Mouse (Mus musculus) lung, postnatal 0 days (tissue): ENCODE data around the gene Lgi1. TPM values are rescaled to one million over a fixed set of nuclear protein-coding genes. Genes with fewer than 3 reads are reported as not detected.

Source experiments
- ATAC-seq: fragments of 200-750 bp; cut with Nextera tagmentation; 2 replicates; pipeline ENCODE4 v1.8.0; 2017; ENCODE audit warnings: moderate library complexity
- DNase-seq: peaks from one replicate; pipeline ENCODE4 v3.0.0-alpha.2; 2016; ENCODE audit warnings: low spot score
- H3K27ac ChIP-seq: fragments of 300-500 bp; sonication (generic); 2 replicates; pipeline ENCODE4 v1.5.1; 2014; ENCODE audit warnings: antibody characterized with exemption, mild to moderate bottlenecking, low read length, mixed read lengths
- H3K27me3 ChIP-seq: fragments of 300-500 bp; sonication (generic); replicated peaks from 2 replicates; pipeline ENCODE4 v1.6.1; 2014; ENCODE audit warnings: low read length, mixed read lengths; ENCODE audit not compliant: insufficient read depth
- H3K36me3 ChIP-seq: fragments of 300-500 bp; sonication (generic); 2 replicates; pipeline ENCODE4 v1.6.1; 2014; ENCODE audit warnings: low read length, mixed read lengths; ENCODE audit not compliant: insufficient read depth
- H3K4me1 ChIP-seq: fragments of 300-500 bp; sonication (generic); 2 replicates; pipeline ENCODE4 v1.6.1; 2014; ENCODE audit warnings: antibody characterized with exemption, low read depth, low read length, mixed read lengths; ENCODE audit not compliant: insufficient read depth
- H3K4me2 ChIP-seq: fragments of 300-500 bp; sonication (generic); replicated peaks from 2 replicates; pipeline ENCODE4 v1.6.1; 2014; ENCODE audit warnings: low read depth, mild to moderate bottlenecking, low read length, moderate library complexity, mixed read lengths
- H3K4me3 ChIP-seq: fragments of 300-500 bp; sonication (generic); 2 replicates; pipeline ENCODE4 v1.5.1; 2014; ENCODE audit warnings: low read depth, low read length
- H3K9ac ChIP-seq: fragments of 300-500 bp; sonication (generic); replicated peaks from 2 replicates; pipeline ENCODE4 v1.6.1; 2014; ENCODE audit warnings: low read depth, mild to moderate bottlenecking
- H3K9me3 ChIP-seq: fragments of 300-500 bp; sonication (generic); 2 replicates; pipeline ENCODE4 v1.6.1; 2016; ENCODE audit warnings: low read length, mixed read lengths
- CTCF ChIP-seq: IDR thresholded peaks from 2 replicates; pipeline ENCODE4 v1.5.1; 2016; ENCODE audit warnings: antibody characterized with exemption, mild to moderate bottlenecking
- EP300 ChIP-seq: IDR thresholded peaks from 2 replicates; pipeline ENCODE4 v1.6.1; 2016; ENCODE audit warnings: antibody characterized with exemption, mild to moderate bottlenecking, control low read depth
- WGBS: fragments of 180-500 bp; shearing (Covaris S2); extraction: QIAGEN DNeasy Blood & Tissue Kit; methylation state at CpG from one replicate; pipeline ENCODE4 v1.1.7; 2014; 5-methylcytosine and 5-hydroxymethylcytosine counted together
- polyA plus RNA-seq: library from polyadenylated mRNA; unstranded; fragments of >200 nt; fragmentation: Nextera tagmentation; extraction: Ambion mirVana; gene quantifications from 2 replicates; pipeline ENCODE4 v1.2.1, GENCODE M21; 2015

The Lgi1 gene
- polyA plus RNA-seq, 1 experiment from 2014 or later: 0.07 TPM

DNA sequence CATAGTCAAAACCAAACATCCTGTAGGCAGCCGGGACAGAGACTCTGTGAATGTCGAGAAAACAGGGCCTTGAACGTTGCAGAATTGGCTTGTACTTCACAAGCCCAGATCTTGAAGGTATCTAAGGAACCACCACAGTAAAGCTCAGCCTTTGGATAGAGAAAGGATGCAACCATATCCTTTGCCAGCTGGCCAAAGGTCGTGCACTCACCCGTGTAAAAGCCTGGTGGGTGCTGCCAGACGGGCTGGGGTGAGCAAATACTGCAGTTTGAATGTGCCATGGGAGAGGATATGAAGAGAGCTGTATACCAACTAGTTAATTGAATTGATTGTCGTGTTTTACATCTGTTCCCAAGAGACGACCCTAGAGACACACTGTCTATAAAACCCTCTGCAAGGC is 32.2 kb upstream of the Lgi1 start:
- H3K9me3 ChIP-seq: no peaks in the 10 kb centered on the region
- no peak overlapping the region for H3K27ac ChIP-seq
- H3K27me3 ChIP-seq: no peaks in the 10 kb centered on the region
- WGBS: 46% methylated on average over 8 of the region's 8 CpGs
- no peak overlapping the region for H3K4me2 ChIP-seq
- H3K4me3 ChIP-seq: no peak overlapping the region
- H3K9ac ChIP-seq: no peak overlapping the region
- DNase-seq (no peak), ATAC-seq (no peak)
- no peaks in the 10 kb centered on the region for H3K36me3 ChIP-seq
- no peaks in the 10 kb centered on the region for H3K4me1 ChIP-seq
- no peak for TF ChIP-seq EP300

DNA sequence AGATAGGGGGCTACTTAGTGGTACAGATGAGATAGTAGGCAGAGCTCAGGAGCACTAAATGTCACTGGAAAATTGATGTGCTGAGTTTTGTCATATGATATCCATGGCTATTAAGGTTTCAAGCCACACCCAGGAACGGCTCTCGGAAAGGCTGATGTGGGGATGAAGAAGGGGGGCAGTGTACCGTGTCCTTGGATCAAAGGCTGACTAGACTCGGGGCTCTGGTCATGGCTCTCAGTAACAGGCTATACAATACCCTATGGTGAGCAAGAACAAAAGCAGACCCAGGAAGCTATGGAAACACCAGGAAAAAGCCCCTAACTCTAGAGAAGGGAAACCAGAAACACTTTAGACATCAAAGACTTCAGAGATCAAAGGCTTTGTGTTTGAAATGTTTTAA is 31.8 kb upstream of the Lgi1 start:
- no peaks in the 10 kb centered on the region for H3K36me3 ChIP-seq
- no peak overlapping the region for H3K4me3 ChIP-seq
- no peaks in the 10 kb centered on the region for H3K4me1 ChIP-seq
- no peaks in the 10 kb centered on the region for H3K9me3 ChIP-seq
- H3K27ac ChIP-seq: no peak overlapping the region
- ATAC-seq (no peak), DNase-seq (no peak)
- 11% methylated on average over 4 of the region's 4 CpGs for WGBS
- no peaks in the 10 kb centered on the region for H3K27me3 ChIP-seq
- H3K4me2 ChIP-seq: no peak overlapping the region
- no peak overlapping the region for H3K9ac ChIP-seq
- TF ChIP-seq CTCF (no peak), EP300 (no peak)

DNA sequence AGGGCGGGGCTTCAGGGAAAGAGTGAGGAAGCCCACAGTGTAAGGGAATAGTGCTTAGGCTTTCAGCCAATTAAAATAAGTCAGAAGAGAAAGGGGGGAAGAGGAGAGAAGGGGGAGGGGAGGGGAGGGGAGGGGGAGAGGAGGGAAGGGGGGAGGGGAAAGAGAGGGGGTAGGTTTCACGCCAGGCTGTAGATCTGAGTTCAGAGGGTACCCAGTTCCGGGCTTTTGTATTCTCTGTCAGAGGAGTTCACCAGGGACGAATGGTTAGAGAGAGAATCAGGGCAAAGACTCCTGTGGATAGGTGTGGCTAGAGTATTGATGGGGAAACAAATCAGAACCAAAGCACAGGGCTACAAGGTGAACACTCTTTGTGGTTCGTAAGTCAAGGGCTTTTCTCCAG is 27.8 kb upstream of the Lgi1 start:
- no peak overlapping the region for H3K9ac ChIP-seq
- no peak overlapping the region for H3K4me2 ChIP-seq
- no peak for DNase-seq
- H3K4me1 ChIP-seq: no peaks in the 10 kb centered on the region
- ATAC-seq: no peak
- H3K27ac ChIP-seq: no peak overlapping the region
- no peak for TF ChIP-seq CTCF
- TF ChIP-seq EP300: no peak
- H3K27me3 ChIP-seq: no peaks in the 10 kb centered on the region
- no peaks in the 10 kb centered on the region for H3K9me3 ChIP-seq
- 65% methylated on average over 5 of the region's 5 CpGs for WGBS
- no peak overlapping the region for H3K4me3 ChIP-seq
- no peaks in the 10 kb centered on the region for H3K36me3 ChIP-seq

DNA sequence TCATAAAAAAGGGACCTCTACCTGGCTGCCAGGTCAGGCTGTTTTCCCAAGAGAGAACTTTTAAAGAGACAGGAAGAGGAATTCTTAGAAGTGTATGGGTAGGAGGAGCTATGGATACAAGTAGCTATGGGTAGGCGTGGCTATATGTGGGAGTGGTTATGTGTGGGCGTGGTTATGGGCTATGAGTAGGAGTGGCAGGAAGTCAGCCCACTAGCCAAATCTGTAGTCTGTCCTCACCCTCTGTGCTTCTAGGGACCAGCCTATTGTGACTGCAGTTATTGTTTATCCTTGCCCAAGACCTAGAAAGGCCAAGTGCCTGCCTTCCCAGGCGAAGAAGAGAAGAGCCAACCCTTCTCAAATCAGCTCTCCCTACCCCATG is 26.5 kb upstream of the Lgi1 start:
- no peak overlapping the region for H3K4me3 ChIP-seq
- H3K9ac ChIP-seq: no peak overlapping the region
- DNase-seq: peak; percentile 12
- no peak for TF ChIP-seq CTCF
- TF ChIP-seq EP300: no peak
- H3K27me3 ChIP-seq: no peaks in the 10 kb centered on the region
- peak; percentile 44 for ATAC-seq
- H3K9me3 ChIP-seq: no peaks in the 10 kb centered on the region
- no peaks in the 10 kb centered on the region for H3K4me1 ChIP-seq
- H3K36me3 ChIP-seq: no peaks in the 10 kb centered on the region
- H3K27ac ChIP-seq: no peak overlapping the region
- H3K4me2 ChIP-seq: no peak overlapping the region
- 33% methylated on average over 3 of the region's 3 CpGs for WGBS

DNA sequence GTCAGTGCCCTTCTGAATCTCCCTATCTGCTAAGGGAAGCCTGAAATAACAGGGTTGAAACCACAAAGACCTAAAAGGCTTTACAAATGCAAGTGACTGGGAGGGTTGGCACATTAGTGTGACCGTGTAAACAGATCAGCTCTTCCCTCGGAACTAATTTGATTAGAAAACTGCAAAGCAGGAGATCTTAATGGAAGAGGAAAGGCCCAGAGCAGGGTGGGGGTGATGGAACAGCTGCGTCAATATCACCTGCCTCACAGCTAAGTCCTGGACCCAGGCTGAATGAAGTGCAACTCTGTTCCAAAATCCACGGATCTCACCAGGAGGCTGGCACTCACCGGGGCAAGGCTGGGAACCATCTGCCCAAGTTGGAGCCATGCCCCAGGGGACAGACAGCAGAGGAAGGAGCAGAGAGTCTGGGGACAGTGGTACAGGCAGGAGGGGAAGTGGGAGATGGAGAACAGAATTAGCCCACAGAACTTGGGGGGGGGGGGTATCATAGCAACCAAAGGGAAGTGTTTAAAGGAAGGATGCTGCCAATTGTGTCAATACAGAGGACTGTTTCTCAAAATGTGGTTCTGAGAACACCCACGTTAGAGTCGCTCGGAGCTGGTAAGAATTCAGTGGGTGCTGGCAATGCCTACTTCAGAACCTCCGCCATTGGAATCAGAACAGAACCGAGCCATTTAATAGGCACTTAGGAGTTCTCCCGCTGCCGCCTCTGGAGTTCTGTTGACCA is 26.0 kb upstream of the Lgi1 start:
- Histone ChIP-seq H3K36me3 (no peaks in the 10 kb centered on the region), H3K9ac (no peak overlapping the region), H3K4me3 (no peak overlapping the region), H3K9me3 (no peaks in the 10 kb centered on the region), H3K4me1 (no peaks in the 10 kb centered on the region), H3K27ac (no peak overlapping the region), H3K4me2 (no peak overlapping the region), H3K27me3 (no peaks in the 10 kb centered on the region)
- ATAC-seq (no peak), DNase-seq (no peak)
- 57% methylated on average over 12 of the region's 12 CpGs for WGBS
- TF ChIP-seq EP300 (no peak), CTCF (no peak)

DNA sequence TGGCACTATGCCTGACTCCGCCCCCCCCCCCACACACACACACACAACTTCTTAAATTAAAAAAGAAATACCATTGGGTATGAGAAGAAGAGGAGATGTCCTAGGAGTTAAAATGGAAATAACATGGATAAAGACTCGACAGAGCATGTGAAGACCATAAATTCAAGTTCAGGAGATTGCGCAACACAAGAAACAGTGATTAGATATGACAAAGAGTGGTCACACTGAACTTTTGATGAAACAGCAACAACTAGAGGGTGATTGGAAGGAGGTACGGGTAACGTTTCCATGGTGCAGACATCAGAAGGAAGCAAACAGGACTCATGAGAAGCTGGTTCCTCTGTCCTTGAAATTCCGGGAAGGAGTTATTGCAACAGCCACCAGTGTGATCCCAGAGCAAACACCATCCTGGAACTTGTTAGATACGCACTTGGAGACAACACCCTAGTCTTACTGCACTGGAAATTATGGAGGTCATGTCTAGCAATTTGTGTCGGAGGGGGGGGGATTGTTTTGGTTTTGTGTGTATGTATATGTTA is 22.0 kb upstream of the Lgi1 start:
- Histone ChIP-seq H3K36me3 (no peaks in the 10 kb centered on the region), H3K27ac (no peak overlapping the region), H3K9me3 (no peaks in the 10 kb centered on the region), H3K9ac (no peak overlapping the region), H3K27me3 (no peaks in the 10 kb centered on the region), H3K4me3 (no peak overlapping the region), H3K4me1 (0 out of 2 replicates have a peak, but pooled peaks cover 2% of the 10 kb centered on the region), H3K4me2 (no peak overlapping the region)
- DNase-seq (peak; percentile 23), ATAC-seq (no peak)
- 70% methylated on average over 8 of the region's 8 CpGs for WGBS
- TF ChIP-seq EP300 (no peak), CTCF (no peak)
